Mouse (Mus musculus) midbrain, embryonic 13.5 days (tissue): ENCODE data around the gene Apbb2. TPM values are rescaled to one million over a fixed set of nuclear protein-coding genes. Genes with fewer than 3 reads are reported as not detected.

Source experiments
- ATAC-seq: fragments of 200-750 bp; cut with Nextera tagmentation; 2 replicates; pipeline ENCODE4 v1.8.0; 2017; ENCODE audit warnings: mild to moderate bottlenecking, moderate TSS enrichment, moderate library complexity
- H3K27ac ChIP-seq: fragments of 300-500 bp; sonication (generic); 2 replicates; pipeline ENCODE4 v1.5.1; 2015; ENCODE audit warnings: inconsistent platforms, mild to moderate bottlenecking, moderate library complexity
- H3K27me3 ChIP-seq: fragments of 300-500 bp; sonication (generic); 2 replicates; pipeline ENCODE4 v1.6.1; 2015; ENCODE audit warnings: mild to moderate bottlenecking, inconsistent platforms
- H3K36me3 ChIP-seq: fragments of 300-500 bp; sonication (generic); 2 replicates; pipeline ENCODE4 v1.6.1; 2015; ENCODE audit warnings: mild to moderate bottlenecking, inconsistent platforms
- H3K4me1 ChIP-seq: fragments of 300-500 bp; sonication (generic); replicated peaks from 2 replicates; pipeline ENCODE4 v1.6.1; 2015; ENCODE audit warnings: inconsistent platforms
- H3K4me2 ChIP-seq: fragments of 300-500 bp; sonication (generic); replicated peaks from 2 replicates; pipeline ENCODE4 v1.6.1; 2015; ENCODE audit warnings: moderate library complexity, mild to moderate bottlenecking, inconsistent platforms
- H3K4me3 ChIP-seq: fragments of 300-500 bp; sonication (generic); replicated peaks from 2 replicates; pipeline ENCODE4 v1.5.1; 2015; ENCODE audit warnings: mild to moderate bottlenecking, inconsistent platforms
- H3K9ac ChIP-seq: fragments of 300-500 bp; sonication (generic); replicated peaks from 2 replicates; pipeline ENCODE4 v1.6.1; 2015; ENCODE audit warnings: mild to moderate bottlenecking, inconsistent platforms
- H3K9me3 ChIP-seq: fragments of 300-500 bp; sonication (generic); 2 replicates; pipeline ENCODE4 v1.6.1; 2016; ENCODE audit warnings: mild to moderate bottlenecking, inconsistent platforms
- WGBS: fragments of 180-500 bp; shearing (Covaris S2); methylation state at CpG from one replicate; pipeline ENCODE4 v1.1.7; 2015; 5-methylcytosine and 5-hydroxymethylcytosine counted together
- polyA plus RNA-seq: library from polyadenylated mRNA; unstranded; fragments of >200 nt; fragmentation: Nextera tagmentation; extraction: Ambion mirVana; gene quantifications from 2 replicates; pipeline ENCODE4 v1.2.1, GENCODE M21; 2015

Gene Apbb2
- polyA plus RNA-seq, 1 experiment from 2014 or later: 93.4 TPM

GRCm38 (mm10) chr5:66600415-66600814 lies 18.2 kb downstream of the Apbb2 start:
- Histone ChIP-seq H3K36me3 (no peaks in the 10 kb centered on the region), H3K4me2 (no peak overlapping the region), H3K9me3 (no peaks in the 10 kb centered on the region), H3K4me3 (no peak overlapping the region), H3K4me1 (peaks cover 17% of the 10 kb centered on the region; the same call in 1 of the 2 replicates), H3K27me3 (no peaks in the 10 kb centered on the region), H3K27ac (no peak overlapping the region), H3K9ac (no peak overlapping the region)
- no peak for ATAC-seq
- WGBS: 91% methylated on average over 8 of the region's 8 CpGs

- Histone ChIP-seq H3K4me2 (no peak overlapping the region), H3K4me3 (no peak overlapping the region), H3K9ac (no peak overlapping the region), H3K36me3 (no peaks in the 10 kb centered on the region), H3K27me3 (no peaks in the 10 kb centered on the region), H3K9me3 (no peaks in the 10 kb centered on the region), H3K4me1 (peaks cover 17% of the 10 kb centered on the region; the same call in 1 of the 2 replicates), H3K27ac (no peak overlapping the region)
- no peak for ATAC-seq
- 86% methylated on average over 9 of the region's 9 CpGs for WGBS
Measured at GRCm38 (mm10) chr5:66599888-66600287, 18.7 kb downstream of the Apbb2 start.

GRCm38 (mm10) chr5:66596296-66596695 lies 22.3 kb downstream of the Apbb2 start:
- H3K4me1 ChIP-seq: peaks cover 4% of the 10 kb centered on the region; the same call in 1 of the 2 replicates
- 79% methylated on average over 3 of the region's 3 CpGs for WGBS
- H3K4me2 ChIP-seq: no peak overlapping the region
- no peaks in the 10 kb centered on the region for H3K36me3 ChIP-seq
- H3K9me3 ChIP-seq: no peaks in the 10 kb centered on the region
- H3K9ac ChIP-seq: no peak overlapping the region
- H3K27ac ChIP-seq: no peak overlapping the region
- ATAC-seq: no peak
- no peak overlapping the region for H3K4me3 ChIP-seq
- no peaks in the 10 kb centered on the region for H3K27me3 ChIP-seq

GRCm38 (mm10) chr5:66594881-66595280 lies 23.7 kb downstream of the Apbb2 start:
- no peak for ATAC-seq
- Histone ChIP-seq H3K9ac (no peak overlapping the region), H3K9me3 (no peaks in the 10 kb centered on the region), H3K4me3 (no peak overlapping the region), H3K4me2 (no peak overlapping the region), H3K27ac (no peak overlapping the region), H3K36me3 (no peaks in the 10 kb centered on the region), H3K27me3 (no peaks in the 10 kb centered on the region), H3K4me1 (0 out of 2 replicates have a peak, but pooled peaks cover 7% of the 10 kb centered on the region)
- 80% methylated on average over 14 of the region's 14 CpGs for WGBS

- H3K4me2 ChIP-seq: no peak overlapping the region
- H3K4me1 ChIP-seq: 0 out of 2 replicates have a peak, but pooled peaks cover 12% of the 10 kb centered on the region
- no peaks in the 10 kb centered on the region for H3K27me3 ChIP-seq
- 0 out of 2 replicates have a peak overlapping the region, but pooled peaks have one; percentile 16 for H3K27ac ChIP-seq
- H3K9me3 ChIP-seq: peaks cover 3% of the 10 kb centered on the region; the same call in 1 of the 2 replicates
- WGBS: 85% methylated on average over 6 of the region's 6 CpGs
- no peak overlapping the region for H3K4me3 ChIP-seq
- no peak for ATAC-seq
- H3K36me3 ChIP-seq: no peaks in the 10 kb centered on the region
- H3K9ac ChIP-seq: no peak overlapping the region
Measured at GRCm38 (mm10) chr5:66586236-66586745, 32.3 kb downstream of the Apbb2 start.

GRCm38 (mm10) chr5:66583019-66583406 lies 35.6 kb downstream of the Apbb2 start:
- Histone ChIP-seq H3K27ac (no peak overlapping the region), H3K9me3 (peaks cover 3% of the 10 kb centered on the region; the same call in 1 of the 2 replicates), H3K4me1 (0 out of 2 replicates have a peak, but pooled peaks cover 9% of the 10 kb centered on the region), H3K4me2 (no peak overlapping the region), H3K9ac (no peak overlapping the region), H3K4me3 (no peak overlapping the region), H3K36me3 (no peaks in the 10 kb centered on the region), H3K27me3 (no peaks in the 10 kb centered on the region)
- ATAC-seq: no peak
- 84% methylated on average over 4 of the region's 4 CpGs for WGBS

- H3K9ac ChIP-seq: no peak overlapping the region
- H3K36me3 ChIP-seq: no peaks in the 10 kb centered on the region
- H3K4me1 ChIP-seq: 0 out of 2 replicates have a peak, but pooled peaks cover 9% of the 10 kb centered on the region
- WGBS: 92% methylated on average over 17 of the region's 17 CpGs
- no peaks in the 10 kb centered on the region for H3K27me3 ChIP-seq
- no peak overlapping the region for H3K4me2 ChIP-seq
- H3K4me3 ChIP-seq: no peak overlapping the region
- no peak overlapping the region for H3K27ac ChIP-seq
- no peak for ATAC-seq
- peaks cover under 1% of the 10 kb centered on the region; the same call in 1 of the 2 replicates for H3K9me3 ChIP-seq
Measured at GRCm38 (mm10) chr5:66582281-66583018, 36.1 kb downstream of the Apbb2 start.

GRCm38 (mm10) chr5:66579066-66579465 lies 39.5 kb downstream of the Apbb2 start:
- ATAC-seq: no peak
- Histone ChIP-seq H3K4me3 (no peak overlapping the region), H3K9ac (no peak overlapping the region), H3K27ac (no peak overlapping the region), H3K27me3 (no peaks in the 10 kb centered on the region), H3K4me1 (peaks cover 10% of the 10 kb centered on the region), H3K9me3 (no peaks in the 10 kb centered on the region), H3K36me3 (no peaks in the 10 kb centered on the region), H3K4me2 (no peak overlapping the region)
- 81% methylated on average over 4 of the region's 4 CpGs for WGBS

GRCm38 (mm10) chr5:66576299-66576698 lies 42.3 kb downstream of the Apbb2 start:
- no peaks in the 10 kb centered on the region for H3K9me3 ChIP-seq
- peak; percentile 60 for ATAC-seq
- H3K27me3 ChIP-seq: no peaks in the 10 kb centered on the region
- no peak overlapping the region for H3K4me3 ChIP-seq
- peaks cover 18% of the 10 kb centered on the region for H3K4me1 ChIP-seq
- no peak overlapping the region for H3K9ac ChIP-seq
- WGBS: 77% methylated on average over 9 of the region's 9 CpGs
- H3K36me3 ChIP-seq: no peaks in the 10 kb centered on the region
- H3K4me2 ChIP-seq: no peak overlapping the region
- no peak overlapping the region for H3K27ac ChIP-seq

GRCm38 (mm10) chr5:66575148-66575547 lies 43.4 kb downstream of the Apbb2 start:
- no peak overlapping the region for H3K4me2 ChIP-seq
- no peak for ATAC-seq
- peaks cover 18% of the 10 kb centered on the region for H3K4me1 ChIP-seq
- H3K36me3 ChIP-seq: no peaks in the 10 kb centered on the region
- H3K4me3 ChIP-seq: no peak overlapping the region
- no peak overlapping the region for H3K27ac ChIP-seq
- no peak overlapping the region for H3K9ac ChIP-seq
- no peaks in the 10 kb centered on the region for H3K9me3 ChIP-seq
- 88% methylated on average over 13 of the region's 13 CpGs for WGBS
- no peaks in the 10 kb centered on the region for H3K27me3 ChIP-seq

- Histone ChIP-seq H3K4me2 (no peak overlapping the region), H3K9me3 (no peaks in the 10 kb centered on the region), H3K27me3 (no peaks in the 10 kb centered on the region), H3K4me1 (peaks cover 30% of the 10 kb centered on the region), H3K36me3 (no peaks in the 10 kb centered on the region), H3K9ac (no peak overlapping the region), H3K4me3 (no peak overlapping the region), H3K27ac (no peak overlapping the region)
- WGBS: 10% methylated on average over 4 of the region's 4 CpGs
- peak; percentile 63 for ATAC-seq
Measured at GRCm38 (mm10) chr5:66573266-66573665, 45.3 kb downstream of the Apbb2 start.

- H3K27me3 ChIP-seq: no peaks in the 10 kb centered on the region
- H3K4me3 ChIP-seq: no peak overlapping the region
- H3K4me1 ChIP-seq: peaks cover 34% of the 10 kb centered on the region
- ATAC-seq: no peak
- no peaks in the 10 kb centered on the region for H3K9me3 ChIP-seq
- H3K4me2 ChIP-seq: no peak overlapping the region
- no peaks in the 10 kb centered on the region for H3K36me3 ChIP-seq
- H3K27ac ChIP-seq: no peak overlapping the region
- WGBS: 81% methylated on average over 13 of the region's 13 CpGs
- H3K9ac ChIP-seq: no peak overlapping the region
Measured at GRCm38 (mm10) chr5:66572086-66572855, 46.3 kb downstream of the Apbb2 start.
